Mouse (Mus musculus) thymus, adult 2 months (tissue): Measurements from ENCODE around the gene Snapc3. TPM values are rescaled to one million over a fixed set of nuclear protein-coding genes. Genes with fewer than 3 reads are reported as not detected.

ENCODE experiments used
- DNase-seq: peaks from one replicate; pipeline ENCODE4 v3.0.0; 2021
- H3K27ac ChIP-seq: fragments of 200-500 bp; 2 replicates; pipeline ENCODE4 v1.5.1; 2012; ENCODE audit warnings: low read length, control low read depth; ENCODE audit not compliant: control insufficient read depth, insufficient read depth
- H3K27me3 ChIP-seq: fragments of 200-500 bp; 2 replicates; pipeline ENCODE4 v1.6.1; 2012; ENCODE audit warnings: mild to moderate bottlenecking, low read length, moderate library complexity, mixed read lengths; ENCODE audit not compliant: control insufficient read depth, insufficient read depth
- H3K36me3 ChIP-seq: fragments of 200-500 bp; 2 replicates; pipeline ENCODE4 v1.6.1; 2012; ENCODE audit warnings: mild to moderate bottlenecking, low read length, moderate library complexity; ENCODE audit not compliant: control insufficient read depth, insufficient read depth
- H3K4me1 ChIP-seq: fragments of 200-500 bp; replicated peaks from 2 replicates; pipeline ENCODE4 v1.6.1; 2012; ENCODE audit warnings: low read length; ENCODE audit not compliant: control insufficient read depth, insufficient read depth
- H3K4me3 ChIP-seq: fragments of 200-500 bp; 2 replicates; pipeline ENCODE4 v1.5.1; 2012; ENCODE audit warnings: mild to moderate bottlenecking, low read length, control low read depth, moderate library complexity; ENCODE audit not compliant: control insufficient read depth, insufficient read depth
- CTCF ChIP-seq: fragments of 200-500 bp; IDR thresholded peaks from 2 replicates; pipeline ENCODE4 v1.5.1; 2012; ENCODE audit warnings: mild to moderate bottlenecking, control low read depth, low read length, moderate library complexity, borderline replicate concordance; ENCODE audit not compliant: control insufficient read depth, poor library complexity, insufficient read depth; ENCODE audit errors: extremely low read depth
- POLR2A ChIP-seq: fragments of 200-500 bp; IDR thresholded peaks from 2 replicates; pipeline ENCODE4 v1.6.1; 2012; ENCODE audit warnings: mild to moderate bottlenecking, low read length, control low read depth, moderate library complexity; ENCODE audit not compliant: control insufficient read depth, poor library complexity, insufficient read depth; ENCODE audit errors: extremely low read depth
- WGBS: fragments of 180-500 bp; shearing (Covaris S2); methylation state at CpG from one replicate; pipeline ENCODE4 v1.1.7; 2018; 5-methylcytosine and 5-hydroxymethylcytosine counted together
- polyA plus RNA-seq: library from polyadenylated mRNA; depleted of rRNA; stranded (reverse); fragments of >200 nt; gene quantifications from 2 replicates; pipeline ENCODE4 v1.2.3, GENCODE M21; 2012

Gene Snapc3
- polyA plus RNA-seq, 1 experiment = 44.1 TPM

- Histone ChIP-seq H3K36me3 (no peaks in the 10 kb centered on the region), H3K4me1 (no peaks in the 10 kb centered on the region), H3K4me3 (no peak overlapping the region), H3K27ac (no peak overlapping the region), H3K27me3 (no peaks in the 10 kb centered on the region)
- no peak for TF ChIP-seq CTCF
- TF ChIP-seq POLR2A = no peak
- DNase-seq = no peak
- WGBS = 87% methylated on average over 4 of the region's 4 CpGs
Measured at GRCm38 (mm10) chr4:83380266-83380665, 37.3 kb upstream of the Snapc3 start.

- no peak overlapping the region for H3K4me3 ChIP-seq
- DNase-seq = peak; percentile 46
- no peaks in the 10 kb centered on the region for H3K36me3 ChIP-seq
- TF ChIP-seq CTCF (no peak), POLR2A (no peak)
- H3K27me3 ChIP-seq = no peaks in the 10 kb centered on the region
- 64% methylated on average over 6 of the region's 6 CpGs for WGBS
- H3K27ac ChIP-seq = no peak overlapping the region
- H3K4me1 ChIP-seq = no peaks in the 10 kb centered on the region
Measured at GRCm38 (mm10) chr4:83383899-83384490, 33.5 kb upstream of the Snapc3 start.

GRCm38 (mm10) chr4:83385091-83385490, 32.4 kb upstream of the Snapc3 start:
- H3K27me3 ChIP-seq = no peaks in the 10 kb centered on the region
- TF ChIP-seq CTCF = no peak
- TF ChIP-seq POLR2A = no peak
- DNase-seq = no peak
- H3K36me3 ChIP-seq = no peaks in the 10 kb centered on the region
- H3K27ac ChIP-seq = no peak overlapping the region
- no peaks in the 10 kb centered on the region for H3K4me1 ChIP-seq
- H3K4me3 ChIP-seq = no peak overlapping the region

GRCm38 (mm10) chr4:83390551-83390950, 27.0 kb upstream of the Snapc3 start:
- TF ChIP-seq CTCF (no peak), POLR2A (no peak)
- Histone ChIP-seq H3K27me3 (no peaks in the 10 kb centered on the region), H3K4me3 (no peak overlapping the region), H3K36me3 (no peaks in the 10 kb centered on the region), H3K4me1 (no peaks in the 10 kb centered on the region), H3K27ac (no peak overlapping the region)
- WGBS = 86% methylated on average over 2 of the region's 2 CpGs
- no peak for DNase-seq

- no peak overlapping the region for H3K27ac ChIP-seq
- H3K4me1 ChIP-seq = no peaks in the 10 kb centered on the region
- no peak for TF ChIP-seq POLR2A
- no peak for TF ChIP-seq CTCF
- H3K36me3 ChIP-seq = no peaks in the 10 kb centered on the region
- no peak overlapping the region for H3K4me3 ChIP-seq
- DNase-seq = no peak
- no peaks in the 10 kb centered on the region for H3K27me3 ChIP-seq
- WGBS = 81% methylated on average over 3 of the region's 3 CpGs
Measured at GRCm38 (mm10) chr4:83391956-83392355, 25.6 kb upstream of the Snapc3 start.

- WGBS = 96% methylated on average over 1 of the region's 1 CpGs
- no peaks in the 10 kb centered on the region for H3K36me3 ChIP-seq
- no peaks in the 10 kb centered on the region for H3K27me3 ChIP-seq
- H3K4me1 ChIP-seq = no peaks in the 10 kb centered on the region
- TF ChIP-seq POLR2A (no peak), CTCF (no peak)
- DNase-seq = no peak
- no peak overlapping the region for H3K27ac ChIP-seq
- H3K4me3 ChIP-seq = no peak overlapping the region
Measured at GRCm38 (mm10) chr4:83393733-83394132, 23.8 kb upstream of the Snapc3 start.

- no peaks in the 10 kb centered on the region for H3K4me1 ChIP-seq
- no peaks in the 10 kb centered on the region for H3K36me3 ChIP-seq
- TF ChIP-seq POLR2A (no peak), CTCF (no peak)
- H3K27me3 ChIP-seq = no peaks in the 10 kb centered on the region
- 92% methylated on average over 4 of the region's 4 CpGs for WGBS
- DNase-seq = no peak
- no peak overlapping the region for H3K27ac ChIP-seq
- H3K4me3 ChIP-seq = no peak overlapping the region
Measured at GRCm38 (mm10) chr4:83396346-83396745, 21.2 kb upstream of the Snapc3 start.
